Mouse (Mus musculus) frontal cortex, postnatal 14 days (tissue): ENCODE measurements around the gene Ikzf4.

ENCODE experiments used
- DNase-seq, 2 experiments: peaks; one replicate each; pipeline ENCODE4 v3.0.0; 2022; ENCODE audit warnings: low spot score in 2 of 2

Ikzf4 gene

DNA sequence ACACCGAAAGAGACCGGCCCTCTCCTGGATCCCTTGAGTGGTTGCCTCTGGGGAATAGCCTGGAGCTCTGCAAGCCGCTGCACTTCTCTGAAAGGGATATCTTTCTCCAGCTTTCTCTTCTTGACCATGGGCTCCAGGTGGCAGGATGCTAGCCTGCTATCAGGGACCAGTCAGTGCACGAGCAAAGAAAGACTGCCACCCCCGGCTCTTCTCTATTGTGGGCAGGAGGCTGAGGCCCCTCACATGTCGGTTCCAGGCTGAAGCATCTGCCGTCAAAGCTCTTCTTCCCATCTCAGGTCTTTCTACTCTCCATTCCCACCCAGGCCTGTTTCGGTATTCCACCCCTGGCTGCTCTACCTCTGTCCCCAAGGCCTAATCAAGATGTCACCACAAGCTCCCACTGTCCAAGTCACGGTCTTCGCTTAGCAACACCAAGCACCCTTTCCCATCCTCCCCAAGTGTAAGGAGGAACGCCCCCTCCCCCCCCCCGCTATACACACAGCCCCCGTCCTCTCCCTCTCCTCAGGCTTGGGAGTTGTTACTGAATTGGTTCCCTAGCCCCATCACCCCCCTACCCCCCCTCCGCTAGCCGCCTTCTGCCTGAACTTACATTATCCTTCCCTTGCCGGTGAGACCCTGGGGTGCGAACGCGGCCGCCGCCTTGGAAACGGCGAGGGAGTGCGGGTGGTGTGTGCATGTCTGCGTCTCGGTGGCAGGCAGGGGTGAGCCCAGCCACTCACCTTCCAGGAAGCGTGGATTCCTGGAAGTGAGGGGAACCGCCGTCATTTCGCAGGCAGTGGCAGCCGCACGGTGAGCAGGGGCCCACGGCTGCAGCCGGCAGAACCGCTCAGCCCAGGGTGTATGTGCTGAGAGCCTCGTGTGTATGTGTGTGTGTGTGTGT is at the start of gene Ikzf4:
TSS of gene Ikzf4 (minus strand) at position 881 of the 901 bp plus-strand sequence.
- peak; percentile 31 to 36 for DNase-seq

DNA sequence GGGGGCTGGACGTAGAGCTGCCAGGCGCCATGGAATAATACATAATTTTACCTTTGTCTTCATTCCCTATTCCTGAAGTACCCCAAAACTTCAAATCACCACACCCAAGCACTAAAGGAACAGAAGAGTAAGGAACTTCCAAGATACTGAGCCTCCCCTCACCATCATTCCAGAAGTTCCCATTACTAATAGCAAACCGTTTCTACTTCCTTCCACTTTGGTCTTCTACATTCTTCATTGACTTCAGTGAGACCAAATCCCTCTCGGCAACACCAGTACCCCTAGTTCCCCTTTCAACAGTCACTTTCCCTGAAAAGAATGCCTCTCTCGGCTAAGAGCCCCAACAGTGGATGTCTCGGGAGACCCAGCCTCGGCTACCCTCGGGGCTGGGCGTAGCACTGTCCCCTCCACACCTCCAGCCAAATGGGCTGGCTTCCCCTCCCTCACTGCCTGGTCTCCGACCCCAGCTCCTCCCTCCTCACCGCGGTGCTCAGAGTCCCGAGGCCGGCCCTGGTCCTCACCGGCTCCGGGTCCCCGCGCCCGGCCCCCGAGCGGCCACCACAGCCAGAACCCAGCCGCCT is 49.7 kb upstream of the Ikzf4 start:
- no peak for DNase-seq

DNA sequence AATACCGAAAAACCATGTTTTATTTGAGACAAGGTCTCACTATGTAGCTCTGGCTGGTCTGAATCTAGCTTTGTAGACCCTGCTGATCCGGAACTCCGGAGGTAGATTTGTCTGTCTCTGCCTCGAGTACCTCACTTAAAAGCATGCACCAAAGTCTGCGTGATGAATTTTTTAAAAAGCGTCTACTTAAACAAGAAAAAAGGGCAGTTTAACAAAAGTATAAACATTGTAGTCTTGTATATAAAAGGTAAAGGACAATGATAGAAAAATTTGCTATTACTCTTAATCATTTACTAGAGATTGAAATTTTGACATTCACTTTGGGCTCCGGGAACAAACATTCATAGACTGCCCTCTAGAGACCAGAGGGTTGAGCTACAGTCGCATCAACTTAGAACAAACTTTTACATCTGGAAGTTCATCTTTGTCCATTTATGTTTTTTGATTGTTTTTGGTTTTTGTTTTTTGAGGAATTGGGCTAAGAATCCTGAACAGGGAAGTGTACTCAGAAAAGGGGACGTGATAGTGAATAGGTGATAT is 28.7 kb upstream of the Ikzf4 start:
- no peak for DNase-seq

DNA sequence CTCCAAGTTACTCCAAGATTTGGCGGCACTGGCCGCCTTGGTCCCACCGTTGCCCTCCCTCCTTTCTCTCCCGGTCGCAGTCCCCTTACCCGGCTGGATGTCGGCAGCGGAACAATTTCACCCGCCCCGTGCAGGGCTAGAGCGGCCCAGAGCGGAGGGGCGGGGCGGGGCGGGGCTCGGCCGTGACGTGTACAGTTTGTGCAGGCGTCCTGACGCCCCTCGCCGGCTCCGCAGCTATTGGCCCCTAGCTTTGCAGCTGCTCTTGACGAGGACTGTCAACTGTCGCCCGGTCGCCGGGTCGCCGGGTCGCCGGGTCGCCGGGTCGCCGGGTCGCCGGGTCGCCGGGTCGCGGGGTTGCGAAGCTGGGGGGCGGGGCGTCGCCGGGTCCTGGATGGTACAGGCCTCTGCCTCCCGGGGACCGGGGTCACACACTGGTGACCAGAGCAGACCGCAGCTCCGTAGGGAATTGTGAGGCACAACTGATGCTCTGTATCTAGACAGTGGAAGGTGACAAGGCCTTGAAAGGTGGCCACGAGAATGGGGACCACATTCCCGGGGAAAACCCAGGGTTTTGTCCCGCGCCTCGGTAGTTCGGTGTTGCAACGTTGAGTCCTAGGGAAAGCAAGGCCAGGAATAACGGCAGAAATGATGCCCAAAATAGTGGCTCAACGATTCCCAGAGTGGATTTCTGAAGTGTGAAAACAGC is 28.1 kb upstream of the Ikzf4 start, which contains the start of gene Suox:
TSS of gene Suox (minus strand) at position 311 of the 706 bp plus-strand sequence.
- peak; percentile 65 to 76 for DNase-seq

DNA sequence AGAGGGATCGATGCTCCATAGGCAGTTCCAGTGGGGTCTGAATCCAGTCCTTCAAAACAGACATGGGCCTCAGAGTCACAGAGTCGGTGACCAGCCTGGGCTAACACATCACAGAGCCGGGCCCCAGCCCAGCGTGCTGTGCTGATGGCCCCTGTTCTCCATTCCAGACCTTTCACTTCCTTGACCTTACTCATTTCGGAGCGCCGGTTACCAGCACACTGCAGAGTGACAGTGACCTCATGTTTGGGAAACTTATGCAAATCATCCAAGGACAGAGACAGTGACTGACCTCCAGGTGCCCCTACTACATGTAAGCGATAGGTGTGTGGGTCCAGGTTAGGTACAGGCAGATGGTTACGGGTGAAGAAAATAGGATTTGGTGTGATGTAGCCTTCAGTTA is 25.4 kb upstream of the Ikzf4 start:
- DNase-seq = no peak

DNA sequence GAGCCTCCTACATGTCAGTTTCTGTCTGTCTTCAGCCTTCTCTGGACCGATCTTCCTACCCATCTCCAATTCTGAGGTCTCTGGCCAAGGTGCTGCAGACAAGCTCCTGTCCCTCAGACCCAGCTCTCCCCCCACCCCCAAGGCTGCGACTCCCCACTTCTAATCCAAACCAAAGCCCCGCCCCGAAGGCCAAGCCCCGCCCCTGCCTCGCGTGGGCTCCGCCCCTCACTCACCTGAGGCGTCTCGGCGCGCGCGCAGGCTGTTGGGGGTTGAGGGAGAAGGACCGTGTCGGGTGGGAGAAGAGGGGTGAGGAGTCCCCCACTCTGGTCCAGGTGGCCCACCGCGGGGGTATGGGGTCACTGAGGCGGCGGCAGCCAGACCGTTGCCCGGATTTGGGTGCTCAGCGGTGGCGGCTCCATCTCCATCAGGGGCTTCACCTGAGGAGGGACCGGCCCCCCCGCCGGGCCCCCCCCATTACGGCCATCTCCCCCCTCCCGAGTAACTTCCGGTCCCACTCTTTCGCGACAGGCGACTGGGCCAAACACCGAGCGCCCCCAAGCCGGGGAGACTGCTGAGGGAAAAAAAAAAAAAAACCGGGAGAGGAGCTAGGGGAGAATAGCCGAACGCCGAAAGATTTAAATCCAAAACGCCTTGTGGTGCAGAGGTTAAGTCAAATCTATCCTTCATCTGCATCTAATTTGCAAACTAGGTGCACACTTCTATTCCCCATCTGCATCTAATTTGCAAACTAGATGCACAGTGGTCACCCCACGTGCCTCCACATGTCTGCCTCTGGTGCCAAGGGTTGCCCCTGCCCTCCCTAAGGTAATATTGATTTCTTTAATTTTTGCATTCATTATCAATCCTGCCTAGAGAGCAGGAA is 23.2 kb upstream of the Ikzf4 start:
- DNase-seq = peak; percentile 37 to 54

DNA sequence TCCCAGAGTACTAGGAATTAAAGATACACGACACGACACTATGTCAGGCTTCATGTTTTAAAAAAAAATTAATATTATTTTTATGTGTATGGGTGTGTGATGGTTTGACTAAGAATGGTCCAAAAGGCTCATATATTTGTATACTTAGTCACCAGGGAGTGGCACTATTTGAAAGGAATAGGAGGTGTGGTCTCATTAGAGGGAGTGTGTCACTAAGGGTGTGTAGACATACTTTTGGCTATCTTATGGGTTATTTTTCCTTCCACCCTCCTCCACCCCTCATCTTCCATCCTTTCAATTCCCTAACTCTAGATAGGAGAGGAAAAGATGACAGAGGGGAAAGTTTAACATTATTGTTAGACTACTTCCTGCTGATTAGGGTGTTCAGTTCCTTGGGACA is 20.0 kb upstream of the Ikzf4 start:
- no peak for DNase-seq

DNA sequence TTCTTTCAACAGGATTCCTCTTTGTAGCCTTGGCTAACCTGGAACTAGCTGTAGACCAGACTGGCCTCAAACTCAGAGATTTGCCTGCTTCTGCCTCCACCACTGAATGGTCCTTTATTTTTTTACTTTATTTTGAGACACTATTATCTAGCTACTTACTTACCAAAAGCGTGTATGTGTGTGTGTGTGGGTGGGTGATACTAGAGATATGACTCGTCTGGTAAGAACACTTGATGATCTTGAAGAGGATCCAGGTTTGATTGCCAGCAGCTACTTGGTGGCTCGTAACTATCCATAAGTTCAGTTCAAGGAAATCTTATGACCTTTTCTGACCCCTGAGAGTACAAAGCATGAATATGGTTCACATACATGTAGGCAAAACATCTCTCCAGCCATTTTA is 19.5 kb upstream of the Ikzf4 start:
- no peak for DNase-seq

DNA sequence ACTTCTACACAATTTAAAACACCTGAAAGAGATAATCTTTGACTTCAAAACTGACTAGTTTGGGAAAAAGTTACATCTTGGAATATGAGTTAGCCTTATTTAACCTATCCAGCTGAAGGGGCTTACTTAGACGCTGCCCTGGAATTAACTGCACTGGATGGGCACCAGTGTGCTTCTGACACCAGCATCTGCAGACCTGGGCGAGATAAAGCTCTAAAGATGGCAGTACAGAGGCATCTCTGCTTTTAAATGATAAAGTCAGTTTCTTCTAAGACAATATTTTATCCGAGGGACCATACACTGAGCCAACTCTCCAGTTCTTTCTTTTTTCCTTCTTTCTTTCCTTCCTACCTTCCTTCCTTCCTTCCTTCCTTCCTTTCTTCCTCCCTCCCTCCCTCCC is 19.0 kb upstream of the Ikzf4 start:
- DNase-seq = no peak

DNA sequence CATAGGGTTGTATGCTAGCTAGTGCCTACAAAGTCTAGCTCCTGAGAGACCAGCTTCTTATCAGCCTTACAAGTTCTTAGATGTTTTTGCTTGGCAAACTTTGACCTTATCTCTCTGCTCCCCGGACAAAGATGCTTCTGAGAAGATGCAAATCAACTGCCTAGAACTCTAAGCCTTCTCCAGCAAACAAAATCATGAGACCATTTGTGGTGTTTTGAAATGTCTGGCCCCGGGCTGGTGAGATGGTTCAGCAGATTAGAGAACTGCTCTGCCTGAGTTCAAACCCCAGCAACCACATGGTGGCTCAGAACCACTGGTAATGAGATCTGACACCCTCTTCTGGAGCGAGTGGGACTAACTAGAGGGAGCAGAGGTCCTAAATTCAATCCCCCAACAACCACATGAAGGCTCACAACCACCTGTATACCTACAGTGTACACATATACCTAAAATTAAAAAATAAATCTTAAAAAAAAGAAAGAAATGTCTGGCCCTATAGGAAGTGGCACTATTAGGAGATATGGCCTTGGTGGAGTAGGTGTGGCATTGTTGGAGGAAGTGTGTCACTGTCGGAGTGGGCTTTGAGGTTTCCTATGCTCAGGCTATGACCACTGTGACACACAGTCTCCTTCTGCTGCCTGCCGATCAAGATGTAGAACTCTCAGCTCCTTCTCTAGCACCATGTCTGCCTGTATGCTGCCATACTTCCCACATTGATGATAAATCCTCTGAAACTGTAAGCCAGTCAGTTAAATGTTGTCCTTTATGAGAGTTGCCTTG is 17.8 kb upstream of the Ikzf4 start:
- no peak for DNase-seq

DNA sequence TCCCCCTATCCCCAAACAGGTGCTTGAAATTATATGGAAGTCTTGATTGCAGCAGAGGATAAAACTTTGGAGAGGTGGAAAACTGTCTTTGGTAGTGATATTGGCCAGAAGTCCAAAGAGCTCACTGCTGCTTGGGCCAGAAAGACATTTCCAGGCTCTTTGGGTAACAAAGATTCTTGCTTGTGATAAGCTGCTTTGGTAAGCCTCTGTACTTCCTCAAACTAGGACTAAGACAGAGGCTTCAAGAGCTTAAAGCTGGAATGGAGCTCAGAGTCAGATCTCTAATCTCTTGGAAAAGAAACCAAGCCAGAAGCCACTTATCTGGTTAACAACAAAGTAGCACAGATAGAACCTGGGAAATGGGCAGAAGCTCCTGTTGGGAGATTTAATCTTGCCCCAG is 16.7 kb upstream of the Ikzf4 start:
- no peak for DNase-seq

DNA sequence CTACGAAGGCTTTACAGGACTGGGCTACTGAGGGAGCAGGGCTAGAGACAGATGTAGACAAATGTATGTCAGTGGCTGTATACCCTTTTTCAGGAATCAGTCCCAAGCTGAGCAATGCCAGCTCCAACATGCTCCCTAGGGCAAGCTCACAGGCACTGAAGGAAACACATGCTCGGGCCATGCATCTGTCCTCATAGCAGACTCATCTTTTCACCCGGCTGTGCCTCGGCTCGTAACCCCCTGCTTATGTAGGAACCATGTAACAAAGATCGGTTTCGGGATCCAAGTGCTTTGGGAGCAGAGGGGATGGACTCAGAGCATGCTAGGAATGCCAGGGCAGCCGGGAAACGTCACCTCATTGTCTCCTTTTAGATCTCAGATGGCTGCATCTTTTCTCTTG is 13.7 kb upstream of the Ikzf4 start:
- no peak for DNase-seq

DNA sequence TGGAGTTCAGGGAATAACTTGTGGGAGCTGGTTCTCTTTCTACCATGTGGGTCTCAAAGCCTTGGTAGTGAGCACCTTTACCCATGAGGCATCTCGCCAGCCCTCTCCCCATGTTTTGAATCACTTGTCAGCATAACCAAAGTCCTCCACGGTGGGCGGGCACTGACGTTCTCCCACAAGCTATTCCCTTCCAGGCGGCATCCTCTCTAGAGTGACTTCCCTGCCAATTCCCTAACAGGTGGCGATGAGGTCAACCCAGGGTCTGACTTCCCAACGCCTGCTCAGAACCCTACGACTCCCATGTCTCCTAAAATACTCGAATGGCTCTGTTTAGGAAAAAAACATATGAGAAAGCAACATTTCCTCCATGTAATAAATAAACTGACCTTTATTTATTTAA is 12.1 kb upstream of the Ikzf4 start:
- DNase-seq = no peak

DNA sequence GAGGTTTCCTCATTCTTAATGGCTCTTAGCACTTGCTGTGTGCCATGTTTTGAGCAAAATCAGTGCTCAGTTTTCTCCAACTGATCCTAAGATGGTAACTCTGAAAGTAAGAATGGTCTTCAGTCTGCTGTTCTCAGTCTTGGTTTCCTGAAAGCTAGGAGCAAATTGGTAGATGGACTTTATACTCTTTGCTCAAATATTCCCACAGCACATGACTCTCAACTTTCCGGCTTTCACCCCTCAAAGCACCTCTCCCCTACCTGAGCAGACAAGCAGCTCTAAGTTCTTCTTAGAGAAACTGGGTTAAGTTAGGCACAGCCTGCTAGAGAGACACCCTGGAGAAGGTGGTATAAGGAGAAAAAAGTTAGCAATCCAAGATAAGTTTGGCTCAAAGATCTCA is 10.9 kb upstream of the Ikzf4 start:
- no peak for DNase-seq

DNA sequence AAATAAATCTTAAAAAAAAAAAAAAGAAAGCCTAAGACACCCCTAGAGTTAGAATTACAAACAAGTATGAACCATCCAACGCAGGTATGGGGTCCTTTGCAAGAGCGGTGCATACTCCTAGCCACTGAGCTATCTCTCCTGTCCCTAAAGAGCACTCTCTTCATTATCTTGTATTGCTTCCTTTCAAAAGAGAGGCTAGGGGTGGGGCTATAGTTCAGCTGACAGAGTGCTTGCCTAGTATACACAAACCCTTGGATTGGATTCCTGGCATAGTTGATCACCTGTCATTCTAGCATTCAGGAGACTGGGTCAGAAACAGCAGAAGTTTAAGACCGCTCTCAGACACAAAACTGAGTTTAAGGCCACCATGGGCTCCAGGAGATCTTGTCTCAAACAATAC is 9.5 kb upstream of the Ikzf4 start:
- DNase-seq = no peak

DNA sequence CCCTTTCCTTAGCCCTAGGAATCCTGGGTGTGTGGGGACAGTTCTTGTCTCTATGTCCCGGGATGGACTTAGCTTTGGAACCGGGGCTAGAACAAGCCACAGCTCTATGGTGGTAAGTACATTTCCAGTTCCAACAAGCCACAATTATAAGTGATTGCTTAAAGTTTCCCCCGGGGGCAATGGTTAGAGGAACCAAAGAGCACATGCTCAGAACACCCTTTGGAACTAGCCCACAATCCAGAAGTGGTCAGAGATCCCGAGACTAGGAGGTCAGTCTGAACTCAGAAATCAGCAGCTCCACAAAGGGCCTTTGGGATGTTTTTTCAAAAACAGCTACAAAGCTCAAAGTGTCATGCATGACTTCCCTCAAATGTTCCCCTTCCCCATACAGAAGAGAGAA is 8.1 kb upstream of the Ikzf4 start:
- no peak for DNase-seq

DNA sequence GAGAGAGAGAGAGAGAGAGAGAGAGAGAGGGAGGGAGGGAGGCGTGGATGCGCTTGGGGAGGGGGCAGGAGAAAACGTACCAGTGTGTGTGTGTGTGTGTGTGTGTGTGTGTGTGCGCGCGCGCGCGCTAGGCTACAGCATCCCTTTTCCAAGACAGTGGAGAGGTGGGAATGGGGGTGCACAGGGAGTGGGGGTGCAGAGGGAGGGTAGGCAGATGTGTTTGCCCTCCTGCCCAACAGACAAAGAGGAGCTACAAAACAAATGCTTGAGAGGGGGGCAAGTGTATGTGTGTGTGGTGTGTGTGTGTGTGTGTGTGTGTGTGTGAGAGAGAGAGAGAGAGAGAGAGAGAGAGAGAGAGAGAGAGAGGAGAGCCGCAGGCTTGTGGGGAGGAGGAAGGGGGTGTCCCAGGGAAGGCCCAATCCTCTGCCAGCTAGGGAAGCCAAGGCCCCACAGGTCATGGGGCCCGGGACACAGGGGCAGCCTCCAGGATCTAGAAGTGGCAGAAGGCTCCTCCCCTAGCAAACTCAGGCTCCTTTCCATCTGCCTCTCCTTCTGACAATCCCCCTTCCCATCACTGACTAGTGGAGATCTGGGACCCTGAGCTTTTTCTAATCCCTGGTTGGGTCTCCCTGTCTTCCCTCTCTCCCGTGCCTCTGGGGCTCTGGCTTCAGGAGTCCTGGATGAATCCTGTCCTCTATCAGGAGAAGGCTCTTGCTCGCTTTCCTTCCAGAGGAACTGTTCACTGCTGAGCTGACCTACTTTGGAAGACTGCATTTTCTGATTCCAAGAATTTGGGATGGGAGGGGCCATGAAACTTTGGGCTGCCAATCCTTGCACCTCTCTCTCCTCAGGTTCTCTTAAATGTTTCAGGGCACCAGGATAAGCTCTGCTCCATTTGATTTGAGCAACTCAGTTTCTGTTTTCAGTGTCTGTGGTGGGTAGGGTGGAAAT is 623 bp upstream of the Ikzf4 start:
- DNase-seq = peak in 1 of 2 experiments; percentile 20

DNA sequence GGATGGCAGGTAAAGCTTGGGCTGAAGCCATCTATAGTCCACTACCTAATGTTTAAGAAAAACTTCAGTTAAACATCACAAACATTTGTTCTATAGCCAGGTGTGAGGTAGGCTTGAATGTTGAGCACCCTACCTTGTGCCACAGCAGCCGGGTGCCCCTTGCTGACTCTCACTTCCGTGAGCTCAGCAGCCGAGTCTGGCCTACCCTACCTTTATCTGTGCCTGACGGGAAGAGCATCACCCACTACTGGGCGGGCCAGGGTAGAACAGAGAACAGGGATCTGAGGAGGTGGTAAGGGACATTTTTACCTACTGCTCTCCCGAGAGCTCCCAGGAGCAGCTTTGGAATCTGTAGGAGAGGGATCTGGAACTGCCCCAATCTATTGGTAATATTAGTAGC is 3.0 kb downstream of the Ikzf4 start:
- no peak for DNase-seq

DNA sequence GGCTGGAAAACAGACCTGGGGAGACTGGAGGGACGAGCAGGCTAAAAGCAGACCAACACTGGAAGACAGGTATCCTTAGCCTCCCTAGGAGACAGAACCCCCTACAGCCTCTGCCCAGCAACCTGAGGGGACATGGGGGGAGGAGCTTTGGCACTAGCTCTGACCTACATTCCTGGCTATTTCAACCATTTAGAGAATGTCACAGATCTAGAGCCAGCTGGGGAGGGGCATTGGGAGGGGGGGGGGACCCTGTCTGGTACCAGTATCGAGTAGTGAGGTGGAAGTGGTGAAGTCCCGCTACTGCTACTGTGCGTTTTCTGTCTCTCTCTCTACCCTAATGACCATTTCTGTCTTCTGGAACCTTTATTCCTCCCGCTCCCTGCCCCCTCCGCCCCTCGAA is 3.9 kb downstream of the Ikzf4 start:
- no peak for DNase-seq

DNA sequence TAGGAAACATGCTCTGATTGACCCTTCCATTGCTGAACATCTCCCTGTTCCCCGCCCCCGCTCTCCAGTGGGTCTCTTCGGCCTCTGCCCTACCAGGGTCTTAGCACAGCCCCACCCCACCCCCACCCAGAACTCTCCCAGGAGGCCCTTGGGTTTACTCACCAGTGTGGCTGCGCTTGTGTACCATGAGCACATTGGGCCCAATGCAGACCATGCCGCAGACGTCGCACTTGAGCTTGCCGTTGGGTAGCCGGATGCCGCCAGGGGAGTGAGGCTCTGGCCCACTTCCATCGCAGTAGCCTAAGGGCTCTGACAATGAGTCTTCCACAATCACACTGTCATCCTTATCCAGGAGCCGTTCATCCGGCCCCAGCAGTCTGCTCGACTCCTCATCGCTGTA is 4.9 kb downstream of the Ikzf4 start:
- DNase-seq = no peak
